Mouse (Mus musculus): ENCODE results near the gene Smg1.
A peak's percentile ranks its signal among the peaks of the same experiment; 100 is the strongest.

DNA sequence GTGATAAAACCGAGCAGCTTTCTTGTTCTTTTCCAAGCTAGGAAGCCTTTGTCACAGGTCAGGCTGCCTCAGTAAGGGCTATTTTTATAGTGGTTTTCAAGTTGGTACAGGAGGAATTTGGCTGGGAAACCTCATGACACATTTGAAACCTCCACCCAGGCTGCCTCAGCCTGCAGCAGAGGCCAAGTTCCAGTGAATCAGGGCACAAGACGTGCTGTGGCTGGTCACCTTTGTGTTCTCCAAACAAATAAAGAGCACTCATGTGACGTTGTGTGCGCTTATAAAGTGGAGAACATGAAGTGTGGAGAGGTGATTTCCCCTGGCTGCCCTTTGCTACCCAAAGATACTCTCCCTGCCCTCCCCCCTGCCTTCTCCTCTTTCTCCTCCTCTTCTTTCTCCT is 8.9 kb upstream of the Smg1 start:
- TF ChIP-seq POLR2A (IDR thresholded peaks at IDR 0.05; ENCODE audit: low read depth, low read length) (peak; percentile 28; the same call in 1 of the 2 replicates), CTCF (IDR thresholded peaks at IDR 0.05; ENCODE audit: borderline replicate concordance, insufficient read depth, low read length) (no peak)
